Mouse (Mus musculus) midbrain, postnatal 0 days (tissue): Measurements from ENCODE around the gene Ubash3b. TPM values are rescaled to one million over a fixed set of nuclear protein-coding genes. Genes with fewer than 3 reads are reported as not detected.

ENCODE experiments used
- ATAC-seq: fragments of 200-750 bp; cut with Nextera tagmentation; 2 replicates; pipeline ENCODE4 v1.8.0; 2017; ENCODE audit warnings: moderate number of reproducible peaks, mild to moderate bottlenecking, moderate TSS enrichment, moderate library complexity; ENCODE audit not compliant: low FRiP score
- DNase-seq: peaks from one replicate; pipeline ENCODE4 v3.0.0-alpha.2; 2015; ENCODE audit warnings: low spot score
- H3K27ac ChIP-seq: fragments of 300-500 bp; sonication (generic); 2 replicates; pipeline ENCODE4 v1.5.1; 2014; ENCODE audit warnings: low read depth, mild to moderate bottlenecking, low read length, mixed read lengths
- H3K27me3 ChIP-seq: fragments of 300-500 bp; sonication (generic); 2 replicates; pipeline ENCODE4 v1.6.1; 2014; ENCODE audit warnings: low read length, control low read depth, mixed read lengths; ENCODE audit not compliant: insufficient read depth
- H3K36me3 ChIP-seq: fragments of 300-500 bp; sonication (generic); 2 replicates; pipeline ENCODE4 v1.6.1; 2014; ENCODE audit warnings: low read length, control low read depth, mixed read lengths; ENCODE audit not compliant: insufficient read depth
- H3K4me1 ChIP-seq: fragments of 300-500 bp; sonication (generic); 2 replicates; pipeline ENCODE4 v1.6.1; 2014; ENCODE audit warnings: mild to moderate bottlenecking, control low read depth, antibody characterized with exemption, low read length, mixed read lengths; ENCODE audit not compliant: insufficient read depth
- H3K4me2 ChIP-seq: fragments of 300-500 bp; sonication (generic); 2 replicates; pipeline ENCODE4 v1.6.1; 2014; ENCODE audit warnings: low read depth, mild to moderate bottlenecking, low read length, mixed read lengths; ENCODE audit not compliant: poor library complexity, severe bottlenecking
- H3K4me3 ChIP-seq: fragments of 300-500 bp; sonication (generic); 2 replicates; pipeline ENCODE4 v1.5.1; 2014; ENCODE audit warnings: low read depth, mild to moderate bottlenecking, low read length, moderate library complexity
- H3K9ac ChIP-seq: fragments of 300-500 bp; sonication (generic); replicated peaks from 2 replicates; pipeline ENCODE4 v1.6.1; 2014; ENCODE audit warnings: mild to moderate bottlenecking, low read length, moderate library complexity, mixed read lengths; ENCODE audit not compliant: poor library complexity, severe bottlenecking
- H3K9me3 ChIP-seq: fragments of 300-500 bp; sonication (generic); 2 replicates; pipeline ENCODE4 v1.6.1; 2016; ENCODE audit warnings: low read length, control low read depth
- CTCF ChIP-seq: IDR thresholded peaks from 2 replicates; pipeline ENCODE4 v1.5.1; 2016; ENCODE audit warnings: antibody characterized with exemption, mild to moderate bottlenecking
- WGBS: fragments of 180-500 bp; shearing (Covaris S2); extraction: QIAGEN DNeasy Blood & Tissue Kit; methylation state at CpG from one replicate; pipeline ENCODE4 v1.1.7; 2014; 5-methylcytosine and 5-hydroxymethylcytosine counted together
- polyA plus RNA-seq: library from polyadenylated mRNA; unstranded; fragments of >200 nt; fragmentation: Nextera tagmentation; extraction: Ambion mirVana; gene quantifications from 2 replicates; pipeline ENCODE4 v1.2.1, GENCODE M21; 2015
- total RNA-seq: library from RNA; depleted of rRNA; stranded (reverse); fragments of >200 nt; gene quantifications from 2 replicates; pipeline ENCODE4 v1.2.3, GENCODE M21; 2014

Gene Ubash3b
- total and polyA plus RNA-seq, 2 experiments from 2014 or later = 23.1 to 32.3 TPM

- H3K9me3 ChIP-seq = no peaks in the 10 kb centered on the region
- H3K4me3 ChIP-seq = no peak overlapping the region
- DNase-seq (no peak), ATAC-seq (no peak)
- no peak overlapping the region for H3K4me2 ChIP-seq
- H3K36me3 ChIP-seq = no peaks in the 10 kb centered on the region
- H3K27me3 ChIP-seq = no peaks in the 10 kb centered on the region
- no peak overlapping the region for H3K9ac ChIP-seq
- 0 out of 2 replicates have a peak, but pooled peaks cover 3% of the 10 kb centered on the region for H3K4me1 ChIP-seq
- no peak for TF ChIP-seq CTCF
- no peak overlapping the region for H3K27ac ChIP-seq
- WGBS = 89% methylated on average over 19 of the region's 19 CpGs
Measured at GRCm38 (mm10) chr9:41073196-41074009, 88.1 kb downstream of the Ubash3b start.

GRCm38 (mm10) chr9:41072786-41073185 lies 88.7 kb downstream of the Ubash3b start:
- TF ChIP-seq CTCF = no peak
- no peaks in the 10 kb centered on the region for H3K27me3 ChIP-seq
- H3K4me3 ChIP-seq = no peak overlapping the region
- DNase-seq (no peak), ATAC-seq (no peak)
- no peaks in the 10 kb centered on the region for H3K36me3 ChIP-seq
- no peak overlapping the region for H3K9ac ChIP-seq
- H3K4me2 ChIP-seq = no peak overlapping the region
- no peak overlapping the region for H3K27ac ChIP-seq
- H3K9me3 ChIP-seq = no peaks in the 10 kb centered on the region
- 80% methylated on average over 6 of the region's 6 CpGs for WGBS
- 0 out of 2 replicates have a peak, but pooled peaks cover 5% of the 10 kb centered on the region for H3K4me1 ChIP-seq

- 69% methylated on average over 3 of the region's 3 CpGs for whole genome bisulfite sequencing
- H3K4me3 ChIP-seq = no peak overlapping the region
Measured at GRCm38 (mm10) chr9:41071906-41072511, 89.5 kb downstream of the Ubash3b start.

DNA sequence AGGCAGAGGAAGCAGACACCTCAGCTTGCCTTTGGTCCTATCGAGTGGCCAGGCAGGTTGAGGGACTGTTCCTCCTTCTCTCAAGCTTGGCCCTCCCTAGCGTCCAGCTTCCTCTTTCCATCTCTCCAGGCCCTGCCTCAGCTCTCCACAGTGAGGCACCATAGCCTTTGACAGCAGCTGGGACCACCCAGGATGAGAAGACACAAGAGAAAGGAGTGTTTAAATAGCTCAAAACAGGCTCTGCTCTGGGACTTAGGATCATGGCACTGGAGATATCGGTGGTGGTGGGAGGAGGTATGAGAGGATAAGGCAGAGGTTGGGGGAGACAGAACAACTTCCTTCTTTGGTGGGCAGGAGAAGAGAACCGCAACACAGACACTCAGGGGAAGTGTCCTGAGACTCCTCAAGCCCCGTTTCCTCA lies 90.7 kb downstream of the Ubash3b start:
- Histone ChIP-seq H3K27me3 (no peaks in the 10 kb centered on the region), H3K9ac (no peak overlapping the region), H3K27ac (no peak overlapping the region), H3K9me3 (no peaks in the 10 kb centered on the region), H3K4me1 (0 out of 2 replicates have a peak, but pooled peaks cover 2% of the 10 kb centered on the region), H3K4me2 (no peak overlapping the region), H3K36me3 (no peaks in the 10 kb centered on the region), H3K4me3 (no peak overlapping the region)
- ATAC-seq (no peak), DNase-seq (no peak)
- TF ChIP-seq CTCF = peak; percentile 33
- 61% methylated on average over 5 of the region's 5 CpGs for WGBS

More at GRCm38 (mm10) chr9:41071906-41072511, 89.5 kb downstream of the Ubash3b start:
- no peak for TF ChIP-seq CTCF
- ATAC-seq (no peak), DNase-seq (no peak)
- no peaks in the 10 kb centered on the region for H3K9me3 ChIP-seq
- no peak overlapping the region for H3K4me2 ChIP-seq
- H3K9ac ChIP-seq = no peak overlapping the region
- H3K27ac ChIP-seq = no peak overlapping the region
- H3K36me3 ChIP-seq = no peaks in the 10 kb centered on the region
- 0 out of 2 replicates have a peak, but pooled peaks cover 5% of the 10 kb centered on the region for H3K4me1 ChIP-seq
- H3K27me3 ChIP-seq = no peaks in the 10 kb centered on the region

DNA sequence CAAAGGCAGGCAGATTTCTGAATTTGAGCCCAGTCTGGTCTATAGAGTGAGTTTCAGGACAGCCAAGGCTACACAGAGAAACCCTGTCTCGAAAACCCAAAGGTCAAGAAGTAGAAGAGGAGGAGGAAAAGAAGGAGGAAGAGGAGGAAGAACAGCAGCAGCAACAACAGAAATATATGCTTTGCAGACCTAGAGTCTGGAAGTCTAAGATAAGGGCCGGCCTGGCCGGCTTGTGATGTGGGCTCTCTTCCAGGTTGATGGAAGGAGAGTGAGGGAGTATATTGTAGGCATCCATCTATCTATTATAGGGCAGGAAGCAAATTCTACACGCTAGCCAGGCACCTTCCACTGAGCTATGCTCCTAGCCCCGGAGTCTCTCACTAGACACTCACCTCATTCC lies 92.0 kb downstream of the Ubash3b start:
- whole genome bisulfite sequencing = 92% methylated on average over 5 of the region's 5 CpGs
- Histone ChIP-seq H3K9me3 (no peaks in the 10 kb centered on the region), H3K4me1 (0 out of 2 replicates have a peak, but pooled peaks cover 2% of the 10 kb centered on the region), H3K4me2 (no peak overlapping the region), H3K27me3 (no peaks in the 10 kb centered on the region), H3K4me3 (no peak overlapping the region), H3K36me3 (no peaks in the 10 kb centered on the region), H3K9ac (no peak overlapping the region), H3K27ac (no peak overlapping the region)
- DNase-seq (no peak), ATAC-seq (no peak)
- TF ChIP-seq CTCF = no peak

GRCm38 (mm10) chr9:41061446-41061845 lies 100.1 kb downstream of the Ubash3b start:
- Histone ChIP-seq H3K9ac (no peak overlapping the region), H3K27me3 (no peaks in the 10 kb centered on the region), H3K4me2 (no peak overlapping the region), H3K36me3 (no peaks in the 10 kb centered on the region), H3K4me1 (no peaks in the 10 kb centered on the region), H3K27ac (no peak overlapping the region), H3K4me3 (no peak overlapping the region), H3K9me3 (no peaks in the 10 kb centered on the region)
- DNase-seq (no peak), ATAC-seq (no peak)
- TF ChIP-seq CTCF = no peak
- WGBS = 48% methylated on average over 5 of the region's 5 CpGs
